Mouse (Mus musculus) inflammation-experienced regulatory T-cells, adult 6 months (primary cell): ENCODE data around the gene Clec16a. TPM values are rescaled to one million over a fixed set of nuclear protein-coding genes. Genes with fewer than 3 reads are reported as not detected.

ENCODE experiments used
- ATAC-seq: one replicate; pipeline ENCODE4 v1.8.0; 2017
- polyA plus RNA-seq, 3 experiments: library from polyadenylated mRNA; unstranded; fragments of 100-300 nt; shearing (Covaris generic); gene quantifications; one replicate each; pipeline ENCODE4 v1.2.1; 2017

Clec16a gene
- polyA plus RNA-seq, 3 experiments from 2014 or later = 5.7 to 10.2 (median 7.8) TPM

DNA sequence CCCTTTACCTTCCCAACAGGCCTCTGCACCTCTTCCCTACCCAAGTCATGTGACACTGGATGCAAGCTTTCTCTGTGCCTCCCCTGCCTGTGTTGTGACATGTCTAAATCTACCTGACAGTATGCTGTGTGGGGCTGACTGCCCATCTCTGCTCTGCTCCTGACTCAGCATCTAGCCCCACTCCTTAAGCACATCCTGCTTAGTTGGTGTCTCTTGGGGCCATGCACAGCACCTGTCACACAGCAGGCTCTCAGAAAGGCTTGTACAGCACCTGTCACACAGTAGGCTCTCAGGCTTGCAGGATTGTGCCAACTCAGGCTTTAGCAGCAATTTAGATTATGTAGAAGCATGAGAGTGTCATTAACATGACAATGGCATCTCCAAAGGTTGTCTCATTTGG lies 106.7 kb downstream of the Clec16a start:
- no peak for ATAC-seq

DNA sequence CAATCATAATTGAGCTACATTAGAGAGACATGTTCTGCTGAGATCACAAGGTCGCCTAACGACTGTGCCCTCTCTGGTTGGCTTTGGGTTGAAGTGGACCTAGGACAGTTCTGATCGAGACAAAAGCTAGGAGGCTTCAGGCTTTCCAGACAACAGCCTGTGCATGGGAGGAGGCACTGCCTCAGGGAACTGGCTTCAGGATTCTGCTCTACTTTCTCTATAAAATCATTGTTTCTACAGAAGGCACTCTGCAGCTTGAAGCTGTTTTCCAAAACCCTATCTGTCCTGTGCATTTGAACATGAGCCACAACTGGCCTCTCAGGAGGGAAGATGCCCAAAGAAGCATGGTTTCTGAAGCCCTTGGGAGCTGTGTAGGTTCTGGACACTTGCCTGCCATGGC lies 107.8 kb downstream of the Clec16a start:
- no peak for ATAC-seq

DNA sequence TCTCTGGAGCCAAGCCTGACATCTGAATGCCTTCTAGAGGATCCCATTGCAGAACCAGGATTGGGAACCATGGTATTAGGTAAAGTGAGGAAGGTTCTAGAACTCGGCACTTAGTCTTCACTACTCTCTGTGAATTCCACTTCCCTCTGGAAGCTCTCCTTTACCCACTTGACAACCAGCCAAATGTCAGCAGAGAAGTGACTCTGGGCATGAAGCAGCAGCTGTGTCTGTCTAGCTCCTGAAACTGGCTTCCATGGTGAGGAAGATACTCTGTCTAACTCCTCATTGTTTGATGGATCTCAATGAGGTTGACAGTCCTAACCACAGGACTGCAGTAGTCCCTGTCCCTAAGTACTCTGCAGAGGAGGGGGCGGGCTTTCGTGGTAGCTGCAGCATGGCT lies 110.1 kb downstream of the Clec16a start:
- ATAC-seq = peak; percentile 32

DNA sequence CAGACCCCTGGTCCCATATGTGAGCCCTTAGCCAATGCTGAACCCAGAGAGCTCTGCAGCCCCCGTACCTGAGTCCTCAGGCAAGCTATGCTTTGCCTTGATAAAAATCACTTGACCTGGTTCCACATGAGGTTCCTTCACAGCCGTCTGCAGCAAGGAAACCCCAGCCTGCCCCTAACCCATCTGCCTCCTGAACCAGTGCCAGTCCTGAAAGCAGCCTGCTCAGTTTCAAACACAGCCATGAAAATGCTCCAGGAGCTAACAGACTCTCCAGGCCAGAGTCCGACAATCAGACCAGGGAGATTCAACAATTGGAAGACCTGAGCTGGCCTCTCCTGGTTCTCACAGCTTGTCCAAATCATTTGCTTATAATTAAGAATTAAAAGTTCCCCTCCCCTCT lies 110.8 kb downstream of the Clec16a start:
- ATAC-seq = no peak

DNA sequence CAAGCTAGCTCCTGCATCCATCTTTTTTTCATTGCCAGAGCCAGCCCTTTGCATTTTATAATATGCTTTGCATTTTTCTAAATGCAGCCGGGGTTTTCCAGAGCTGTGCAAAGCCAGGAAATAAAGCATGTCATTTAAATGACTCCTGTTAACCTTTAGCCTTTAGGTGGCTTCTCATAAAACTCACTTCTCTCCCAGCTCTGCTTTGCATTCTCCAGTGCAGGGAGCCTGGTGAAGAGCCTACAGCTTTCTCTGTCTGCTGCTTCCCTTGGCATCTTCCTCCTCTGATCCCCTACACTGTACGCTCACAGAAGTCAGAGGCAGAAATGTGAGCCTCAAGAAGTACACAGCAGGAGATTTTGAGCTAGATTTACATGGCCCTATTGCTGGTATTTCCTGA lies 111.3 kb downstream of the Clec16a start:
- ATAC-seq = peak; percentile 44

DNA sequence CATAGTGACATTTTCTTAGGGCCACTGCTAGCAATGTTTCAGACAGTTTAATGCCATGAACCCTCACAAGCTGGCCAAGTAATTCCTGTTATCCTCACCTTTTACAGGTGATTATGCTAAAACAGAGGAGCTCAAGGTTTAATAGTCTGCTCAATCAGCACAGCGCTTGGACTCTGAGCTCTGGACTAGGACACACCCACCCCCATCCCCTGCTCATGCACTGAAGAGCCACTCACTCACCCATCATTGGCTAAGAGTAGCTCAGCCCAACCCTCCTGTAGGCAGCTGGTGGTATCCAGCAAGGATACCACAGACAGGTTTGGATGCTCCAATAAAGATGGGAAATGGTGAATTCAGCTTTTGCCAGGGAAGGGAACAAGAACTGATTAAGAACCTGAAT lies 111.8 kb downstream of the Clec16a start:
- no peak for ATAC-seq

DNA sequence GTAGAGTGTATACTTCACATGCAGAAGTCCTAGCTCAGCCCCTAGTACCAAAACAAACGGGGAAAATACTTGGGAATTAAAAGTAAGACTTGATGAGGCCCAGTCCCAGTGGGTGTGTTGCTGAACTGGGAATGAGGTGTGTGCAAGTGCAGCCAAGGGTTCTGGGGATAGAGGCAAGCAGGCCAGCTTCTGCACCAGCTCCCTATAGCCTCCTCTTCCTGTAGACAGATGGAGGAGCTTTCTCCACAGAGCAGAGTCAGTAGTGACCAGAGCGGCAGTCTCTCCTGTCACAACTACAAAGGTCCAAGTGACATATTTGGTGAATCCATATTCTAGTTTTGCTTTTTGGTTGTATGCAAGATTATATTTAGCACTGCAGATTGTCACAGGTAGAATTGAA lies 114.1 kb downstream of the Clec16a start:
- no peak for ATAC-seq

DNA sequence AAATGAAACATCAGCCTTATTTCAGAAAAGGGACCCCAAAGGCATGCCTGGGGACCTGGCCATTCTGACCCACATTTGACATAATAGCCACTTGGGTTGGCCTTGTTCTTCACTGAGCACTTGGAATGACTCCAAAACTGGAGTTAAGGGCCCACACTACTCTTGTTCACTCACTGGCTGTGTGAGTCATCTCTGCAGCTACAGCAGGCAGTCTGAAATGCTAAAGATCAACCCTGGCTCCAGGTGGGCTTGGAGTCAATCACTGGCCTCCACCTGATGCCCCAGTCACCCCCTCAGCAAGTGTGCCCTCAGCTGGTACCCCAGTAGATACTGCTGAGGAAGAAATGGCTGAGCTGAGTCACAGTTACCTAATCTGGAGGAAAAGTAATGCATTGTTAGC lies 115.4 kb downstream of the Clec16a start:
- no peak for ATAC-seq

DNA sequence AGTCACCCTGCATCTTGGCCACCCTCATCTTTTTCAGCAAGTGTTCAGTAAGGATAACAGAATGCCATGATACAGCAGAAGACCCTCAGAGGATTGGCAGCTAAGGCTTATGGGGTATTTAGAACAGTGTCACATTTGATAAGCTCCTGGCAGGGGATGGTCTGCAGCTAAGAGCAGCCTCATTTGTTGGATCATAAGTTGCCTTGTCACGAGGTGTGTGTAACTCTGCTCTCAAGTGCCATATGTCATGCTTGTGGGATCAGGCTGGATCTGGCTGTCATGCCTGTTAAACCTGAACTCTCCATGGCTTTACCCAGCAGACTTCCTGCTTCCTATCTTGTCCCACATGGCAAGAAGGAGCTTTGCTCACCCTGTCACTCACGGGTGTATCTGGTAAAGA lies 116.2 kb downstream of the Clec16a start:
- no peak for ATAC-seq

DNA sequence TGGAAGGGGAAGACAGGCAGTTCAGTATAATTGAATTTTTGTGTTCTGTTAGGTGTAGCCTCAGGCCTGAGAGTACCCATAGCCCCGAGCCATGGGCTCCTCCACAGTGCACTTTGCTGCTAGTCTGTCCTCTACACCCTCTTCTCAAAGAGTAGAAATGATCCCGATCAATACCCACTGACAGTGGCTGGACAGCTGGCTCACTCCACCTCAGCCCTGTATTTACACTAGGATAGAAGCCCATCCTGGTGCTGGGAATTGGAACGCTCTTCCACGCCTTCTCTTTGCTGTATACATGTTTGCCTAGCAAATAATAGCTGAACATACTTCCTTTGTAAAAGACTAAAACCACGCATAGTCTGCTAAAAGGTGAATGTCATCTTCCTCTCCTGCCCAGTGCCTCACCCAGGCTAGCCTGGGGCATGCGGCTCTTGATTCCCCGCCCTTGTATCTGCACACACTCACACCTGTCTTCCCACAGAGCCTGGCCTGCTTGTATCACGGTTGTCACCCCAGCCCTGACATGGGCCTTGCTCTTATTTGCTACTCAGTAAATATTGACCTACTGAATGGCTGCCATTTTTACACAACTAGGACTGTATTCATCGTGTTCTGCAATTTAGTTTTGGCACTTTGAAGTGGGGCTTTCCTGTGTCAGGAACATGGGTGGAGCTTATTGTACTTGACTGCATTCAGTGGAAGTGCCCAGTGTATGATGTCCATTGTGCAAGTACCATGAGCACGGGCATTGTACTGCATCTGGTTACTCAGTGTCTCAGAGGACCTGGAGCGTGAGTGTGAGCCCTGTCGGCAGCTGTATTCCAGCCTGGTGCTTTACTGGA lies 119.0 kb downstream of the Clec16a start:
- ATAC-seq = no peak

DNA sequence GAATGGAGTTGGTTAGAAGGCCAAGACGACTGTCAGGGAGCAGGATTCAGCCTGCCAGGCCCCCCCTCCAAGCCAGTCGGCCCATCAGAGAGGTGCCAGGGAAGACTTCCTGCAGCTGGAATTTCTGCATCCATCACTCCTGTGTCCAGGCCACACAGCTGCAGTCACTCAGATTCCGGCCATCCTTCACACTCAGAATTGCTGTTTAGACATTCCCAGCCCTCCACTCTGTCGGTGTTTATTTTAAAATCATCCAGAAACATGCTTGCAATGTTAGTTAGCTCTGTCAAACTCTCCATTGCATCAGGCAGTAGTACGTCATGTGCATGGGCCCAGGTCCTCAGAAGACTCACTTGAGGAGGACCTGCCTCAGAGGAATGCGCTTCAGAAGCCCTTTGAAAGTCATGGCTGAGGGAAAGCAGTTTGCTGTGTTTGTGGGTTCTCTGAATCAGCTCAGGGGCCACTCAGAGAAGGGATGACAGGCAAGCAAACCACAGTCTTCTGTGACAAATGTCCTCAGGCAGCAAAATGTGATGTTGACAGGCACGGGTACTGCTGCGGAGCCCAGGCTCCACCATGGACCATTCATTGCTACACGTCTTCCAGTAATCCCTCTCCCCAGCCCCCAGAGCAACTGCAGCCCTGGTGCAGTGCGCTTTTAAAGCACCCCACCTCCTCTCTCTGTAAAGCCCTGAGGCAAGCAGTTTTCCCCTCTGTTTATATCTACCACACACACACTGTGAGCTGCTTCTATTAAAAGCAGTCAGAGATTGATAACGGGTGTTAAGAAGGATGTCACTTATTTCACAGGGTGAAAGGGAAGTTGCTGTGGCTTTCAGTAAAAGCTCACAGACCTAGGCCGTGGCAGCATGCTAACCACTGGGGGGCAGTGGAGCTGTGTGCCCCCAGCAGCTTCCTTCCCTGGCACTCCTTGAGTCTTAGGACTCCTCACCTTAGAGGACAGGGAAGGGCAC lies 120.1 kb downstream of the Clec16a start:
- peak; percentile 69 for ATAC-seq

DNA sequence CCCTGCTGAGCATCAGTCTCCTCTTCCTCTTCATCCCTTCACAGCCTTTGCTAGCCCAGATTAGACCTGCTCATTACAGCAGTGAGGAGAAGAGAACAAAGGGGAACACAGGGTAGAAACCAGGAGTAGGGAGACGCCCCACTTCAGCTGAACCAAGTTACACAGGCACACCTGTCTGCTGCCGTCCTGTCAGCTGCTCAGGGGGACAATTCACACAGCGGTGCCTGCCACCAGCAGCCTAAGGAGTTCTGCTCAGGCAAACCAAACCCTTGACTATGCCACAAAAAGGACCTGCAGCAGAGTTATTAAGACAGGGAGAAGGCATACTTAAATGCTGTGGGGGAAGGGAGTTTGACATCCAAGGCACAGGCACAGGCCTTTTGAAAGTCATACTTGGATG lies 121.6 kb downstream of the Clec16a start:
- ATAC-seq = no peak

DNA sequence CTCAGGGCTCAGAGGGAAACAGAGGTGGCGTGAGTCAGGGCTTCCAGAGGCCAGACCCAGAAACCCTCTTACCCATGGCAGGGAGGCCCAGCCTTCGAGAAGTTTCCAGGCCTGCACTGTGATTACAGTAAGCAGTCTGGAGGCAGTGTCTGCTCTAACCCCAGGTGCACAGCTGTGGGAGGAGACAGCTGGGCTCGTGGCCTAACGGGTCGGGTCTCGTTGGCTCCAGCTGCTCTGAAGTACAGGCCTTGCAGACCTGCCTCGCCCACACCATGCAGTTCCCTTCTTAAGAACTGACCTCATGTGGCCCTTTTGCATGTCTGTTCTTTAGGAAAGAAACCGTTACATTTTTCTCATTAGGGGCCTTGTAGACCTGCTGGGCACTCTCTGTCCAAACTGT lies 123.3 kb downstream of the Clec16a start:
- peak; percentile 10 for ATAC-seq

DNA sequence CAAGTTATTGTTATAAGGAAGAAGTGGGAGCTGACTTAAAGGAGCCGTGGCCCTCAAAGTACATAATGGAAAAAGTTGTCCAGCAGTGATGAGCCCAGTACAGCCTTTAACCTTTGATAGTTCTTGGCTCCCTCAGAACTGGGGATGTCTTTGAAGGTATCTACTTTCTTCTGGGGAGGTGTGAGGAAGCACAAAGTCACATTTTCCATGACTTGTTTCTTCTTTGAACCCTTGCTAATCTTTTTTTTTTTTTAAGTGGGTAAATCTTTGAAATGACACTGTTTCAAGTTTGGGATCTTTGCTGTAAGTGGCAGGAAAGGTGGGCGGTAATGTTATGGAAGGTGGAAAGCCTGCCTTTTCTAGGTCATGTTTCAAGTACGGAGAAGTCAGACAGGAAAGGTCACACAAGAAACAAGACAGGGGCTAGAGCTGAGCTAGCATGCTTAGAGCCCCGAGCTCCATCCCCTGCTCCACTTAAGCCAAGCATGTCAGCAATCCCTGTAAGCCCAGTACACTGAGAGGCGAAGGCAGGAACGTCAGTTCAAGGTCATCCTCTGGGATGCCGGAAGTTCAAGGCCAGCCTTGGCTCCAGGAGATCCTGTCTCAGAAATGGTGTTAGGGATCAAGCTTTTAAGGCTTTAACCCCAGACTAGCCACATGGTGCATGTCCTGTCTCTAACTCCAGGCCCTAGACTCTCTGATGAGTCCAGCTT lies 124.0 kb downstream of the Clec16a start:
- peak; percentile 57 for ATAC-seq

DNA sequence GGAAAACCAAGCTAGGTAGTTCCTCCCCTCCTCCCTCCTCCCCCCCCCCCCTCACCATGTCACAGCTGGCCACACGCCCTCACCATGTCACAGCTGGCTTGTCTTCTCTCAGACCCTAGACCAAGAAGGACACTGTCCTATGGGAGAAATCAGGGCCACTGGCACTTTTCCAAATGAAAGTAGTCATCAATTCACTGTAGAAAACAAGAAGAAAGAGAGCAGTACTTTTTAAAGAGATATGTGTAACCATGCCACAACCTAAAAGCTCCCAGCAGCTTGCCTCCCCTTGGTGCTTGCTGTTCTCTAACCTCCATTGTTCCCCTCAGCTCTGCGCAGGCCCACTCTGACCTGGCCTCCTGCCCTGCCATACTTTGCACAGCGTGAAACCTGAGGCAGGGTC lies 124.8 kb downstream of the Clec16a start:
- no peak for ATAC-seq

DNA sequence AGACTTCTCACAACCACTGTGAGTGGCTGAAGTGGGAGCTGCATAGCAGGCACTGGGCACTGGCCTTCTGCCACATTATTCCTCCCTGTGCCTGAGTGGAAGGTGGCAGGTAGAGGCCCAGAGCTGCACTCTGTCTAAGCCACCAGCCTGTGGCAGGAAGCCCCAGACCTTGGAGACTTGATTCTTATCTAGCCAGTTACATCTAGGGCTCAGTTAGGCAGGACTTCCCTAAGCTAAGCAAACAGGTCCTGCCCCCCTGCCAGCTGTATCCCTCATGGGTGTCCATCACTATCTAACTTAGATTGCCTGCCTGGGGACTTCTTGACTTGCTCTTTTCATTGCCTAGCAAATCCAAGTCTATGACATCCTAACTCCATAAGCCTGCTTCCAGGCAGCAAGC lies 127.4 kb downstream of the Clec16a start:
- no peak for ATAC-seq

DNA sequence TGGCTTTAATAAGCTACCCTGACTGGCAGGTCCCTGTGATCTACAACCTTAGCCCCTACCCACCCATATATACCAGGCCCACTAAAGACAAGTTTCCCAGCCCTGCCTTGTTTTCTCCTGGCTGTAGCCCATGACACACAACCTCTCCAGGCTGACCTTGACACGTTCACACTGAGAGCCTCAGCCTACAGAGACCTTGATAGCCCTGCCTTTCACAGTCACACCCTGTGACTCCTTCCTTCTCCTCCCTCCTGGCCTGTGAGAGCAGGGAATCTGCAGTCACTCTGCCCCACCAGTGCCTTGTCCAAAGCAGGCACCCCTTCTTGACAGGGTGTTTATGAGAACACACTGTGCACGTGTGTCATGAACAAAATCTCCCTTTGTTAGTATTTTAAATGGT lies 128.9 kb downstream of the Clec16a start:
- ATAC-seq = no peak

DNA sequence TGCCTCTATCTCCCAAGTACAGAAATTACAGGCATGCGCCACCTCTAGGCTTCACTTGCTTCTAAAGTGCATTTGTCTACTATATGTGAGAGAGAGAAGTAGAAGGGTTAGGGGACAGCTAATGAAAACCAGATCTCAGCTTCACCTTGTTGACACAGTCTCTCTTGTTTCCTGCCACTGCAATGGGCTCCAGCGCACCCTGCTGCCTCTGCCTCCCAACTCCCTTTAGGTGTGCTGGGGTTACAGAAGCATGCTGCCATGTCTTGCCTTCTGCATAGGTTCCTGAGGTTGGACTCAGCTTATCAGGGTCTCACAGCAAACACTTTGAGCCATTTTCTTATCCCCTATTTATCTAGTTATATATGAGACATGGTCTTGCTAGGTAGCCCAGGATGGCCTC lies 129.8 kb downstream of the Clec16a start:
- ATAC-seq = no peak

DNA sequence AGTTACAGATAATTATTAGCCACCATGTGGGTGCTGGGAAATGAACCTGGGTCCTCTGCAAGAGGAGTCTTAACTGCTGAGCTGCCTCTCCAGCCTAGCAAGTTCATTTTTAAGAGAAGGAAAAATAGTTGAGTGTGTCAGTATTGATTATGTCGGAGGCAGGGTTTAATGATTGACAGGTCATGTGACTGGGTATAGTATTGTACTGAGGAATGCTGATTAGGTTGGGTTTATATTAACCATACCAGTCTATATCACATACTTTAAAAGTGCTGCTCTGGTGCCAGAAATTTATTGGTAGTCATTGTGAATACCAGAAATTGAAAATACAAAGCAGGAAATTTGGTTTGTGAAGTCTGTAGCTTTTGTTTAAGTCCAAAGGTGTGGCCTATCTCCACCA lies 130.5 kb downstream of the Clec16a start:
- no peak for ATAC-seq

DNA sequence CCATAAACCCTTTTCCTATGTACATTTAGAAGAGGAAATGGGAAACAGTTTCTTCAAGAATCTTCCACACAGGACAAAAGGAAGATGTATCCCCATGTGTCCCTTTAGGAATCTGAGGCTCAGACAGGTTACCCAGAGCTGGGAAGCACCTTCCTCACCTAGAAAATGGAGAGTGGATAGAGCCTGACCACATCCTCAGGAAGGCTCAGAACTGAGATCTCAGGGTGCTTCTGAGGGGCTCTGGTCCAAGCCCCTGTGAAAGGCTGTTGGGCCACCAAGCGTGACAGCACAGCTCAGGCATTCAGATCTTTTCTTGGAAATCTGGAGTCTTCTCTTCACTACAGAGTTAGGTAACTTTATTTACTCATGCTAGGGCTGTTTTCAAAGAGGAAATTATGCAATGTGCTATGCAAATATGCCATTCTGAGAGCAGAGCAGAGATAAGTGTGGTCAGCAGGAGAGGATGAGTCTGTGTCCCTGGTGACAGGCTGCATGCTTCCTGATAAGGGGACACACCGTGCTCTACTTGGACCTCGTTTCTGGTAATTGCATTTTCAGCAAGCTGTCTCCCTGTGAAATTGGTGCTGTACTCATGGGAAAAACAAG lies 131.4 kb downstream of the Clec16a start:
- peak; percentile 61 for ATAC-seq

DNA sequence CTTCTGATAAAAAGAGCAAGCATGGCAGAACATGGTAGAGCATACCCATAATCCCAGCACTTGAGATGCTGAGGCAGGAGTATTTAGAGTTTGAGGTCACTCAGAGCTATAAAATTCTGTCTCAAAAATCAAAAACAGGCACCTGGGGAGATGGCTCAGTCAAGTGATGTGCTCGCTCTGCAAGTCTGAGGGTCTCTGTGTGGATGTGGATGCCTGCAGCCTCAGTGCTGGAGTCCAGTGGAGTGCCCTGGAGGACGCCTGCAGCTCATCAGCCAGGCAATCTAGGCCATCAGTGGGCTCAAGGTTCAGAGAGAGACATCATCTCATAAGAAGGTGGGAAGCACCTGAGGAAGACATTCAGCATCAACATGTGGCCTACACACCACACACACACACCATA lies 137.4 kb downstream of the Clec16a start:
- no peak for ATAC-seq

DNA sequence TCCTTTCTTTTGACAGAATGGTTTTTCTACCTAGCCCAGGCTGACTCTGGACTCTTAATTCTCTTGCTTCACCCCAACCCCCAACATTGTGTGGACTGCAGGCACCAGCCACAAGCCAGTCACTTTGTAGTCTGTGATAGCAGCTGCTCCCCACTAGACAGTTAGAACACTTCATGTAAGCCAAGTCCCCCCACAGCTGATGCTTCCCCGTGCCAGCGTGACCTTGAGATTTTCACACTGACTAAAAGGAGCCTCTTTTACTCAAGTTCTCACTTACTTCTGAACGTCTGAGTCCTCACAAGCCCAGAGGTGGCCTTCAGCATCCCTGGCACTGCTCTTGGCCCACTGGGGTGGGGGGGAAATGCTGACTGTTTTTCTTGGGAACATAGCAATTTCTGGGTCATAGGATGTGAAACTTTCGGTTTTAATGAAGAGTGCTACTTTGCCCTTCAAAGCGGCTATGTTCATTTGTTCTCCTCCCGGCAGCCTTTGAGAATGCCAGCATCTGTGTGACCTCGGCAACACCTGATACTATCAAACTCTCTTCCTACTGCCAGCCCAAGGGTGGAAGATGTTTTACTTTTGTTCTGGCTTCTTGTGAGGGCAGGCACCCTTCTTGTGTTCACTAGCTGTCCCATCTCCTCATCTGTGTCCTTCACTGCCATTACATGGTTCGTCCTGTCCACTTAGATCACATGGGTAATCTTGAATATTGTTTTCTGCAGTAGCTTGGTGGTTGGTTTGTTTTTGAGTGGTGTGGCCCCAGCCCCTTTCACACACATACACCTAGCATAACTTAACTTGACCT lies 138.3 kb downstream of the Clec16a start:
- peak; percentile 74 for ATAC-seq
